8 mouse cellular contexts compared by ENCODE assay signal in the genomic region with DNA sequence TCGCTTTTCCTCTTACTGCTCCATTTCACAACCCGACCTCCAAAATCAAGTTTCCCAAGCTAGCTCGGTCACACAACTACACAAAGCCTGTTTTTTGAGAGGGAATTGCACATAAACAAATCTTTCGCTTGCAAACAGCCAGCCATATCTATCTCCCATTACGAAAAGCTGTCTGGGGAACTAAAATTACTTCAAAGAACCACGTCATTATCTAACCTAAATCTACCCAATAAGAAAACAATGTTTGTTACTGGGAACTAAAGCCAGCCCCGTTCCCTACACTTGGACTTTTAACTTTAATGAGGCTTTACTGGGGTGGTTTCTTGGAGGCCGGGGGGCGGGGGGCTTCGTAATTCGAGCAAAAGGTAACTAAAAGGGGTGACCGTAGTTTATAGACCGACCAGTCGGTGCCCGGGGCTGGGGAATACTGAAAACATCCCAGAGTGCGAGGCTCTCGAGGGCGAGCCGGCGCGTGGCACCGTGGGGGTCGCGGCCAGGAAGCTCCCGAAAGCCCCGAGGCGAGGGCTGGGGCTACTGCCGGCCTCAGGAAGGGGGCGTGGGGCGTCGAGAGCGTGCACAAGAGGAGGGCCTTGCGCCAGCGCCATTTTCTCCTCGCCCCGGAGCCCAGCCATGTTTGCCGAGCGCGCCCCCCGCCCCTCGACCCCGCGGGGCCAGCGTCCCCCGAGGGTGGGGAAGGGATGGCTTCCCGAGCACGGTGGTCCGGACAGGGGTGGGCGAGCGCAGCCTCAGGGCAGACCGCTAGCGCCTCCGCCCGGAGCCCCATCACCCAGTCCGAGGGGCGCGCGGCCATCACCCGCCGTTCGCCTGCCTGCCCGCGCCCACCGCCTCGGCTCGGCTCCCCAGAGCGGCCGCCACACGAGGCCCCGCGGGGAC. TPM values are rescaled to one million over a fixed set of nuclear protein-coding genes. Genes with fewer than 3 reads are reported as not detected.
DNase-seq lines count a peak whose midpoint lies in the region; ATAC-seq lines count a peak whose summit lies in the region.

No protein-coding gene starts in this region.

- peaks cover 20% of the 10 kb centered on the region for H3K4me1 ChIP-seq in intestine, embryonic 14.5 days (replicated peaks; ENCODE audit: control insufficient read depth, insufficient read depth, low read length)
- H3K4me1 ChIP-seq in neural tube, embryonic 14.5 days (ENCODE audit: control insufficient read depth, insufficient read depth, low read length), result peaks cover 13% of the 10 kb centered on the region

- peak overlapping the region; percentile 94 for H3K4me3 ChIP-seq in intestine, embryonic 14.5 days (ENCODE audit: low read depth, low read length)
- H3K4me3 ChIP-seq in neural tube, embryonic 14.5 days (ENCODE audit: low read depth, low read length), result peak overlapping the region; percentile 99

- peak overlapping the region; percentile 87 for H3K4me2 ChIP-seq in intestine, embryonic 14.5 days (ENCODE audit: low read length)
- H3K4me2 ChIP-seq in neural tube, embryonic 14.5 days (ENCODE audit: low read depth, low read length), result peak overlapping the region; percentile 73

- no peaks in the 10 kb centered on the region for H3K9me3 ChIP-seq in intestine, embryonic 14.5 days (ENCODE audit: control insufficient read depth, low read length)
- no peaks in the 10 kb centered on the region for H3K9me3 ChIP-seq in neural tube, embryonic 14.5 days (ENCODE audit: control insufficient read depth, low read length)

- WGBS in intestine, embryonic 14.5 days, result under 1% methylated on average over 56 of the region's 71 CpGs
- 1% methylated on average over 55 of the region's 71 CpGs for WGBS in neural tube, embryonic 14.5 days

- ATAC-seq in intestine, embryonic 14.5 days (replicated peaks; ENCODE audit: low FRiP score, low TSS enrichment, low read depth), result peak; percentile 86
- ATAC-seq in neural tube, embryonic 14.5 days (ENCODE audit: low read depth), result peak; percentile 83

- peak overlapping the region; percentile 92 for H3K27ac ChIP-seq in intestine, embryonic 14.5 days (ENCODE audit: low read depth)
- peak overlapping the region; percentile 83 for H3K27ac ChIP-seq in neural tube, embryonic 14.5 days (ENCODE audit: low read depth, low read length)

- DNase-seq in right cerebral cortex, postnatal 25 days, result peak; percentile 46
- DNase-seq in right cerebral cortex, adult 18-20 months, result no peak
- peak; percentile 25 to 54 for DNase-seq in cerebellum, postnatal 36 days
- DNase-seq in gastrocnemius, postnatal 25 days, result peak; percentile 68
- peak; percentile 86 for DNase-seq in intestine, embryonic 14.5 days (ENCODE audit: low spot score)
- peak; percentile 53 to 56 for DNase-seq in lung, adult 18-20 months
- DNase-seq in thymus, postnatal 25 days, result peak; percentile 66

- H3K36me3 ChIP-seq in intestine, embryonic 14.5 days (ENCODE audit: control insufficient read depth, insufficient read depth, low read length), result peaks cover 35% of the 10 kb centered on the region
- H3K36me3 ChIP-seq in neural tube, embryonic 14.5 days (ENCODE audit: control insufficient read depth, insufficient read depth, low read length), result peaks cover 12% of the 10 kb centered on the region

- peak overlapping the region; percentile 99 for H3K9ac ChIP-seq in intestine, embryonic 14.5 days (ENCODE audit: low read length)
- peak overlapping the region; percentile 90 for H3K9ac ChIP-seq in neural tube, embryonic 14.5 days (replicated peaks; ENCODE audit: low read depth, low read length)

- no peaks in the 10 kb centered on the region for H3K27me3 ChIP-seq in intestine, embryonic 14.5 days (replicated peaks; ENCODE audit: control insufficient read depth, insufficient read depth, low read length)
- no peaks in the 10 kb centered on the region for H3K27me3 ChIP-seq in neural tube, embryonic 14.5 days (ENCODE audit: control insufficient read depth, insufficient read depth, low read length)

RNA-seq across cellular contexts. Expression of a gene that starts 1.6 kb away (rescaled TPM):
- total RNA-seq in gastrocnemius, postnatal 25 days (2021), result 10 to 100 TPM; 83.4 to 86.2 TPM
- polyA plus RNA-seq in intestine, embryonic 14.5 days (2014; fragmentation: Nextera tagmentation; extraction: Ambion mirVana), result 716 and 762 TPM in 2 replicates
- 564 and 581 TPM in 2 replicates for polyA plus RNA-seq in neural tube, embryonic 14.5 days (2014; fragmentation: Nextera tagmentation; extraction: Ambion mirVana)
